Mouse (Mus musculus) hindbrain, embryonic 14.5 days (tissue): ENCODE results near the gene Pde6d. TPM values are rescaled to one million over a fixed set of nuclear protein-coding genes. Genes with fewer than 3 reads are reported as not detected.
"Not testable (repeated sequence)": the region's sequence is repeated elsewhere in the genome, so short reads cannot be mapped to it uniquely, and the experiment has no call there.

Experiments used
- ATAC-seq: fragments of 200-750 bp; cut with Nextera tagmentation; 2 replicates; pipeline ENCODE4 v1.8.0; 2017; ENCODE audit warnings: moderate number of reproducible peaks, mild to moderate bottlenecking, moderate TSS enrichment, moderate library complexity; ENCODE audit not compliant: low FRiP score
- DNase-seq: peaks from one replicate; pipeline ENCODE4 v3.0.0-alpha.2; 2015; ENCODE audit warnings: low spot score
- H3K27ac ChIP-seq: fragments of 300-500 bp; sonication (generic); 2 replicates; pipeline ENCODE4 v1.5.1; 2014; ENCODE audit warnings: mild to moderate bottlenecking, moderate library complexity
- H3K27me3 ChIP-seq: fragments of 300-500 bp; sonication (generic); 2 replicates; pipeline ENCODE4 v1.6.1; 2014; ENCODE audit warnings: mild to moderate bottlenecking, low read length, mixed read lengths; ENCODE audit not compliant: control insufficient read depth, insufficient read depth
- H3K36me3 ChIP-seq: fragments of 300-500 bp; sonication (generic); replicated peaks from 2 replicates; pipeline ENCODE4 v1.6.1; 2014; ENCODE audit not compliant: control insufficient read depth, insufficient read depth
- H3K4me1 ChIP-seq: fragments of 300-500 bp; sonication (generic); replicated peaks from 2 replicates; pipeline ENCODE4 v1.6.1; 2014; ENCODE audit warnings: antibody characterized with exemption, low read length, mixed read lengths; ENCODE audit not compliant: control insufficient read depth, insufficient read depth
- H3K4me2 ChIP-seq: fragments of 300-500 bp; sonication (generic); replicated peaks from 2 replicates; pipeline ENCODE4 v1.6.1; 2014; ENCODE audit warnings: mild to moderate bottlenecking, moderate library complexity
- H3K4me3 ChIP-seq: fragments of 300-500 bp; sonication (generic); replicated peaks from 2 replicates; pipeline ENCODE4 v1.5.1; 2014; ENCODE audit warnings: mild to moderate bottlenecking, low read length
- H3K9ac ChIP-seq: fragments of 300-500 bp; sonication (generic); 2 replicates; pipeline ENCODE4 v1.6.1; 2014
- H3K9me3 ChIP-seq: fragments of 300-500 bp; sonication (generic); 2 replicates; pipeline ENCODE4 v1.6.1; 2016; ENCODE audit warnings: low read length; ENCODE audit not compliant: control insufficient read depth
- WGBS: fragments of 180-500 bp; shearing (Covaris S2); extraction: QIAGEN DNeasy Blood & Tissue Kit; methylation state at CpG from one replicate; pipeline ENCODE4 v1.1.7; 2014; 5-methylcytosine and 5-hydroxymethylcytosine counted together
- polyA plus RNA-seq: library from polyadenylated mRNA; unstranded; fragments of >200 nt; fragmentation: Nextera tagmentation; extraction: Ambion mirVana; gene quantifications from 2 replicates; pipeline ENCODE4 v1.2.1, GENCODE M21; 2014

The Pde6d gene
- polyA plus RNA-seq, 1 experiment from 2014 or later, result 96.6 TPM

- Histone ChIP-seq H3K27me3 (no peaks in the 10 kb centered on the region), H3K4me3 (peak overlapping the region; percentile 52), H3K9ac (peak overlapping the region; percentile 93), H3K4me1 (peaks cover 19% of the 10 kb centered on the region), H3K36me3 (peaks cover 10% of the 10 kb centered on the region), H3K4me2 (peak overlapping the region; percentile 97), H3K9me3 (no peaks in the 10 kb centered on the region), H3K27ac (peak overlapping the region; percentile 100)
- peak; percentile 100 for DNase-seq
- 2% methylated on average over 52 of the region's 53 CpGs for WGBS
- ATAC-seq, result peak; percentile 76
These were observed 57.6 kb downstream of the Pde6d start for GRCm38 (mm10) chr1:86524619-86525498.

GRCm38 (mm10) chr1:86523776-86524618, 58.4 kb downstream of the Pde6d start:
- Histone ChIP-seq H3K4me1 (peaks cover 11% of the 10 kb centered on the region; the same call in 1 of the 2 replicates), H3K27me3 (no peaks in the 10 kb centered on the region), H3K4me3 (peak overlapping the region; percentile 52; the same call in 1 of the 2 replicates), H3K4me2 (peak overlapping the region; percentile 97), H3K9ac (peak overlapping the region; percentile 63), H3K27ac (peak overlapping the region; percentile 100), H3K36me3 (peaks cover 2% of the 10 kb centered on the region; the same call in 1 of the 2 replicates), H3K9me3 (no peaks in the 10 kb centered on the region)
- 86% methylated on average over 8 of the region's 8 CpGs for whole genome bisulfite sequencing
- DNase-seq, result no peak
- ATAC-seq, result no peak

GRCm38 (mm10) chr1:86522286-86522871, 60.0 kb downstream of the Pde6d start:
- 48% methylated on average over 7 of the region's 7 CpGs for WGBS
- DNase-seq (no peak), ATAC-seq (no peak)
- H3K27ac ChIP-seq, result no peak overlapping the region
- H3K27me3 ChIP-seq, result no peaks in the 10 kb centered on the region
- H3K4me2 ChIP-seq, result no peak overlapping the region
- H3K9ac ChIP-seq, result peak overlapping the region; percentile 4; the same call in 1 of the 2 replicates
- H3K4me1 ChIP-seq, result 0 out of 2 replicates have a peak, but pooled peaks cover 10% of the 10 kb centered on the region
- H3K4me3 ChIP-seq, result no peak overlapping the region
- H3K36me3 ChIP-seq, result no peaks in the 10 kb centered on the region
- H3K9me3 ChIP-seq, result no peaks in the 10 kb centered on the region

GRCm38 (mm10) chr1:86520361-86520760, 62.1 kb downstream of the Pde6d start:
- no peaks in the 10 kb centered on the region for H3K9me3 ChIP-seq
- no peak overlapping the region for H3K27ac ChIP-seq
- DNase-seq (no peak), ATAC-seq (no peak)
- H3K27me3 ChIP-seq, result no peaks in the 10 kb centered on the region
- H3K4me3 ChIP-seq, result no peak overlapping the region
- 45% methylated on average over 7 of the region's 7 CpGs for WGBS
- H3K4me1 ChIP-seq, result 0 out of 2 replicates have a peak, but pooled peaks cover 10% of the 10 kb centered on the region
- no peak overlapping the region for H3K4me2 ChIP-seq
- H3K9ac ChIP-seq, result no peak overlapping the region
- H3K36me3 ChIP-seq, result no peaks in the 10 kb centered on the region

- no peak for ATAC-seq
- no peaks in the 10 kb centered on the region for H3K36me3 ChIP-seq
- H3K27me3 ChIP-seq, result no peaks in the 10 kb centered on the region
- no peak overlapping the region for H3K4me2 ChIP-seq
- DNase-seq, result no peak
- 73% methylated on average over 3 of the region's 3 CpGs for WGBS
- H3K9me3 ChIP-seq, result no peaks in the 10 kb centered on the region
- H3K27ac ChIP-seq, result no peak overlapping the region
- 0 out of 2 replicates have a peak, but pooled peaks cover under 1% of the 10 kb centered on the region for H3K4me1 ChIP-seq
- H3K9ac ChIP-seq, result no peak overlapping the region
- H3K4me3 ChIP-seq, result no peak overlapping the region
These were observed 65.4 kb downstream of the Pde6d start for GRCm38 (mm10) chr1:86517076-86517475.

- WGBS, result 84% methylated on average over 6 of the region's 6 CpGs
These were observed 66.6 kb downstream of the Pde6d start for GRCm38 (mm10) chr1:86515715-86516410.

GRCm38 (mm10) chr1:86513031-86513430, 69.4 kb downstream of the Pde6d start:
- ATAC-seq, DNase-seq, H3K27me3 ChIP-seq, H3K36me3 ChIP-seq, H3K4me2 ChIP-seq, H3K9ac ChIP-seq, H3K9me3 ChIP-seq, H3K4me1 ChIP-seq, H3K4me3 ChIP-seq, H3K27ac ChIP-seq: not testable (repeated sequence)
- WGBS, result 71% methylated on average over 1 of the region's 1 CpGs

More at GRCm38 (mm10) chr1:86515715-86516410, 66.6 kb downstream of the Pde6d start:
- H3K27ac ChIP-seq, result no peak overlapping the region
- H3K9me3 ChIP-seq, result no peaks in the 10 kb centered on the region
- H3K36me3 ChIP-seq, result no peaks in the 10 kb centered on the region
- no peak for ATAC-seq
- no peak overlapping the region for H3K4me3 ChIP-seq
- no peak overlapping the region for H3K9ac ChIP-seq
- 0 out of 2 replicates have a peak, but pooled peaks cover 4% of the 10 kb centered on the region for H3K4me1 ChIP-seq
- DNase-seq, result no peak
- no peak overlapping the region for H3K4me2 ChIP-seq
- H3K27me3 ChIP-seq, result no peaks in the 10 kb centered on the region

- 85% methylated on average over 4 of the region's 4 CpGs for WGBS
- peak overlapping the region; percentile 41; the same call in 1 of the 2 replicates for H3K27ac ChIP-seq
These were observed 70.2 kb downstream of the Pde6d start for GRCm38 (mm10) chr1:86512154-86512720.

More at GRCm38 (mm10) chr1:86512154-86512720, 70.2 kb downstream of the Pde6d start:
- Histone ChIP-seq H3K36me3 (no peaks in the 10 kb centered on the region), H3K4me2 (no peak overlapping the region), H3K9ac (no peak overlapping the region), H3K4me3 (no peak overlapping the region), H3K4me1 (0 out of 2 replicates have a peak, but pooled peaks cover 4% of the 10 kb centered on the region), H3K27me3 (no peaks in the 10 kb centered on the region), H3K9me3 (no peaks in the 10 kb centered on the region)
- no peak for DNase-seq
- no peak for ATAC-seq
